Mouse (Mus musculus) thymus, postnatal 4 days (tissue): ENCODE data around the gene Ripor2.
"Not testable (repeated sequence)": the region's sequence is repeated elsewhere in the genome, so short reads cannot be mapped to it uniquely, and the experiment has no call there.

Experiments
- DNase-seq: peaks from one replicate; pipeline ENCODE4 v3.0.0; 2021

Ripor2 gene

DNA sequence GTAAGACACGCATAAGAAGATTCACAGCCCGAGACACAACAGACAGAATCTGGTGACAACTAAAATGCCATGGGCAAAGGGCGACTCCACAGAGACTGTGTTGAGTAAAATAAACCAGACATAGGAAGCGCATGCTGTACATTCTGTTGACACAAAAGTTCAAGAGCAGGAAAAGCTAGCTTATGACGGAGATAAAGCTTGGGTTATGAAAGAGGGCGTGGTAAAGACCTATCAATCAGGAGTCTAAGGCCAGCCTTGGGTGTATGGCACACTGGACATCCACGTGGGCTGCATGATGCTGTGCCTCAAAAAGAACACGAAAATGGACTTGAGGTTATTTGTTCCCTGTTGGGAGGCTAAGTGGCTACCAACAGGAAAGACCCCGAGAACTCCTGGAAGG, 134.5 kb downstream of the Ripor2 start:
- no peak for DNase-seq

DNA sequence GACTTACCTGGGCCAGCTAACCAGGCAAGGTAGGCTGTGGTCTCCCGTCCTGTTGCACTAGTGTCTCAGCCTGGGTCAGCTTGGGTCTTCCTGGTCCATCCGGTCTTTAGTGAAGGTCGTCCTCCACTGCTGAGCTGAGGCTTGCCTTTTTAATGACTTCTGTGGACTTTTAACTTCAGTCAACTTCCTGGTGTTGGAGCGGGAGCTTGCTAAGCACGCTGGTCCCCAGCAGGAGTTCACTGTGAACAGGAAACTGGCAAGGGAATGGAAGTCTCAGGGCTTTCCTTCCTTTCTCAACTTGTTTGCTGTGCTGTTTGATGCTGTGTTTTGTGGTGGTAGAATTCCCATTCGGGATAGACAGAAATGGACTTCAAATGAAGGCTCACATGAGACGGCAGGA, 135.7 kb downstream of the Ripor2 start:
- DNase-seq = no peak

DNA sequence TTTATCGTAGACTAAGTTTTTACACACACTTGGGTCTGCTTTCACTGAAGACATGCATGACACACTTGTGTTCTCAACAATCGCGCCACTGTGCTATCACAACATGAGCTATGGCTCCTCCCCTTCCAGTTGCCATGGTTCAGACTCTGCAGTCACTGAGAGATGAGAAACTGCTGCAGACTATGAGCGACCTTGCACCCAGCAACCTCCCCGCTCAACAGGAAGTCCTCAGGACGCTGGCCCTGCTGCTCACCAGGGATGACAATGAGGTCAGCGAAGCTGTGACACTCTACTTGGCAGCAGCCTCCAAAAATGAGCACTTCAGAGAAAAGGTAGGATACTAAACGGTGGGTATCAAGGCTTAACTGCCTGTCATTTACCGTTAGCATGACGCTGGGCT, 139.5 kb downstream of the Ripor2 start:
- no peak for DNase-seq

DNA sequence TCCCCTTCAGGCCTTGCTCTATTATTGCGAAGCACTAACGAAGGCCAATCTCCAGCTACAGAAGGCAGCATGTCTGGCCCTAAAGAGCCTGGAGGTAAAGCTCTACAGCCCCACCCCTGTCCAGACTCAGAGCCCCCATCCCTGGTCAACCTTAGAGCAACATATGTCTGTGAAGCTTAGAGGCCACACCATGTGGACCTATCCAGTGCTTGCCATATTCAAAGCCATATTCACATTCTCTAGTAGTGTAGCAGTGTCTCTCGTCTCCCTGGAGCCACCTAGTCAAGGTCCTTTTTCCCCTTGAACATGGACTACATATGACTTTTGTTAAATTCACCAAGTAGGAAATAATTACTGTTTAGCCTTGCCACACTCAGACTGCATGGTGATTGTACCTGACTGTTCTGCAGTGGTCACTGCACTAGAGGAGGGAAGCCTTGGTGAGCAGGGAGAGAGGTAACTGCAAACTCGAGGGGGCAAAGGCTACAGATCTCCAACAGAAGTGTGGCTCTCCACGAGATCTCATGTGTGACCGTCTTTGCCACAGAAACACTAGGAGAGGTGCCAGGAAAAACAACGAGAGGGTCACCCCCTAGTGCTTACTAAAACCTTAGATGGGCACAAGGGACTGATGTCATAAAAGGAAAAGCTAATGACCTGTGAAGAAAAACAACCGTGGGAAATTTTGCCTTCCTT, 141.9 kb downstream of the Ripor2 start:
- no peak for DNase-seq

DNA sequence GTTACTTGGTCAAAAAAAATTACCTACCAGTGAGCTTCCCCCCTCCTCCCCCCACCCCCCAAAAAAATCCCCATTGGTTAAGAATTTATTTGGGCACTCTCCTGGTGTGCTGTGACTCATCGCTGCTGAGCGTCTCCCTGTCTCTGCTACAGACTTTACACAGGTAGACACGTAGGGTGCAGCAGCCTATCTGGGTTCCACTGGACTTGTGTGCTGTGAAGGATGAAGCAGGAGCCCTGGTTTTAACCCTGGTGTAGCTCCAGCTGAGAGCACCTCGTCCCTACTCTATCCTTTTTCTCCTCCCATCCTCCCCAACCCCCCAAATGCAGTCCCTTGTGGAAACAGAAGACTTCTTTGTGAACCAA, 142.4 kb downstream of the Ripor2 start:
- no peak for DNase-seq

DNA sequence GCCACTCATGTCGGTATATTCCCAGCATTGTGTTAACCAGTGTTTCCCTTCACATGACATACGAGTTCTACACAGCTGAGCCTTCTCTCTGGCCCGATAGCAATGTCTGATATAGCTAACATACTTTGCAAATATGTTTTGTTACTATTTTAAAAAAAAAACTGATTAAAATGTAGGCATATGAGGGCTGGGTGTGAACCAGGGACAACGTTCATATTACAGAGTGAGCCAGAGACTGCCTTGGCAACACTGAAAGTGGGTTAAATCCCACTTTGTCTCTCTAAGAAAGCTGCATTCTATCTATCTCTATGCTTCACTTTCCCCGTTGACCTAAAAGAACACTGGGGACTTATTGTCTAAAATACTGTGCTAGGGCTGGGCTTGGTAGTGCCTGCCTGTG, 147.1 kb downstream of the Ripor2 start:
- no peak for DNase-seq

DNA sequence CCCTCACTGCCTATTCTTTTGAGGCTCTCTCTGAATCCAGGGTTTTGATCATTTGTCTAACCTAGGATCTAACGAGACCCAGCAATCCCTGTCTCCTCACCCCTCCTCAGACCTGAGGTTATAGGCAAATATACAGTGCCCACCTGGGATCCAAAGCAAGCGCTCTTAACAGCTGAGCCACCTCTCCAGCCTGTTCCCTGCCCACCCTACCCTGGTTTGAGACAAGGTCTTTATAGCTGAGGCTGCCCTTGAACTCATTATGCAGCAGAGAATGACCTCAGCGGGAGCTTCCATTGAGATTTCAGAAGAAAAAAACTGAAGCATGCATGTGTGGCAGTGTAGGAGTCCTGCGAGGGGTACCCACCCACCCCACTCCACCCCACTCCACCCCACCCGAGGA, 152.5 kb downstream of the Ripor2 start:
- DNase-seq = no peak

DNA sequence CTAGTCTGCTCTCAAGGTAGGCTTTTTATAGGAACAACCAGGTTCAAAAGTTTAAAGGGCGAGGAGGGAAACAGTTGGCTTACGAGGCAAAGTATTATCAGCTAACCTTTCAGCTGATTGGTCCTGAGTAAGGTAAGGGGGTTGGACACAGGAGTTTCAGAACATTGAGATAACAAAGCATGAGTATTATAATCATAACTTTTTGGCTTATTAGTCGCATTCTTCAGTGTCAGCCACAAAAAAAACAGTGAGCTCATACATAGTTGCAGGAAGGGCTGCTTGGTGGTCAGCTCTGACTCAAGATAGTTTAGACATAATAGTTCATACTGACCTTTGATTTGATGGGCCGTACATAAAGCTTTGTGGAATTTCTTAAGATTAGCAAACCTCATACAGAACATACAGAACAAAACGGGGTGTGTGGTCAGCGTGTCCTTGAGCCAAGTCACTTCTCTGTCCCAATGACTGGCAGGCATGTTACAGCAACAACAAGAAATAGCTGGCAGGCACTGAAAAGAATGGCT, 153.7 kb downstream of the Ripor2 start:
- no peak for DNase-seq

DNA sequence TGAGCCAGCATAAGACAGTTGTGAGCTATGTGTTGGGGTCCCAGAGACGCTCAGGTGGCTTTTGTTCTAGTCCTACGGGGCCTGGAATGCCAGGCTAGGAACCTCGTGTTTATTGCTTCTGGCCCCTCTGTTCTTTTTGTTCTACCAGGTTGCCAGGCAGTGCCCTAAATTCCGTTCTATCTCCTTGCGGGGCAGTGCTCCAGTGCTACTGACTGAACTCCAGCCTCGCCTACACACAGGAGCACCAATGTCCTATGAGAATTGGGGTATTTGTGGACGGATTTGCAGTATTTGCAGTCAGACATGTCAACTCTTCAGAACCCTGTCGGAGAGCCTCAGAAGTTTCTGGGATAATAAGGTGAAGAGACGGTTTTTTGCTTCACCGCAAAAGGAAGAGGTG, 159.0 kb downstream of the Ripor2 start, which contains the start of gene Armh2:
TSS of gene Armh2 (plus strand) at position 205 of the 400 bp plus-strand sequence.
- no peak for DNase-seq

DNA sequence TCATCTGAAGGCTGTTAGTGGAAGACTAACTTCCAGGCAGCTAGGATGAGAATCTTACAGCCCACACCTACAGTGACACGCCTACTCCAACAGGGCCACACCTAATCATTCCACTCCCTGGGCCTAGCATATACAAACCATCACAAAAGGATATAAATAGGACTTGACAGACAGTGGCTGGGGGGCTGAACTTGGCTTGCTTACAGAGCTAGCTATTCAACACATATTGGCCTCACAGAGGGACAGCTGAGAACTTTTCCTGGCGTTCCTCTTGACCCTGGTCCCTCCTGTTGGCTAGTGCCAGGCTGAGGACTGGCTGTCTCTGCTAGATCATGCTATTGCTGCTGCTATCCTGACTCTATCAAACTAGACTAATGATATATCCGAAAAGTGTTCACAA, 165.8 kb downstream of the Ripor2 start:
- no peak for DNase-seq

DNA sequence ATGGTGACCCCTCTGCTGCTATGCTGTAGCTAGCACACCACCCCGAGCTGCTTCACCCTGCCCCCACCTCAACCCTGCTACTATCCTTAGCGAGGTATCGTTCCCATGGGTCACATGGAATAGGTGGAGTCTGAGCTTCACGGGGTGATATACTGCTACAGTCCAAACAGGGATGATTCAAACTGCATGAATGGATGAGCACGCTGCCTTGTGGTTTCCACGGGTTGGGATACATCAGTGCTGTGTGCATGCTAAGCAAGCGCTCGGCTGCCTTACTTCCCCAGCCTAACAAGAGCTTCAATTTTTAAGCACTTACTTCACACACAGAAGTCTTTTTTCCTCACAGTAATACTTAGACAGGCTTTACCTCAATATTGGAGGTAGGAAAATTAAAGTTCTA, 168.8 kb downstream of the Ripor2 start:
- no peak for DNase-seq

DNA sequence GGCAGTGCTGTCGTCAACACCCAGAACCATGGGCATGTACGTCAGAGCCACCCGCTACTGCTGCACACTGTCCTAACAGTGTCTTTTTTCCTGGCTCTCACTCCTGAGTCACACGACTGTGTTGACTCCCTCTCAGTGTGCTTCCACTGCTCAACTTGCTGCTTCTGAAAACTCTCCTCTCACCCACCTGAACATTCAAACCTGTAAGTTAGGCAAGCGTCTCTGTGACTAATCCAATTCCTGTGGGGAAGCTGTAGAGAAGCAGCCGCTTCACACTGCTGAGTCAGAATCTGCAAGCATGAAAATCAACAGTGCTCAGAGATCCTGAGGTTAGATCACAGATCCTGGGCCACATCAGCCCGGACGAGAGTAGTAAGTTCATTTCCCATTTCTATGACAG, 169.4 kb downstream of the Ripor2 start:
- DNase-seq = no peak

DNA sequence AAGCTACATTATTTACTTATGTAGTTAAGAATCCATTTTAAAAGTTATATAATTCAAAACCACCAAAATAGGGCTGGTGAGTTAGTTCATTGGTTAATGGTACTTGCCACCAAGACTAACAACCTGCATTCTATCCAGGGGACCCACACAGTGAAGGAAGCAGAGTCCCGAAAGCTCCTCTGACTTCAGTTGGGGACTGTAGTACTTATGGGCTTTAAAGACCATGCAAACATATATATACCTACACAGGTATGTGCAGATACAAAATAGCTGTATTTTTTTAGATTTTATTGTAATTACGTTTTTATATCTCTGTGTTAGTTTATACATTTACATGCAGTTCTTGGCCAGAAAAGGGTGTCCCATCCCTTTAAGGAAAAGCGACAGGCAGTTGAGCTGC, 174.8 kb downstream of the Ripor2 start:
- DNase-seq = no peak

DNA sequence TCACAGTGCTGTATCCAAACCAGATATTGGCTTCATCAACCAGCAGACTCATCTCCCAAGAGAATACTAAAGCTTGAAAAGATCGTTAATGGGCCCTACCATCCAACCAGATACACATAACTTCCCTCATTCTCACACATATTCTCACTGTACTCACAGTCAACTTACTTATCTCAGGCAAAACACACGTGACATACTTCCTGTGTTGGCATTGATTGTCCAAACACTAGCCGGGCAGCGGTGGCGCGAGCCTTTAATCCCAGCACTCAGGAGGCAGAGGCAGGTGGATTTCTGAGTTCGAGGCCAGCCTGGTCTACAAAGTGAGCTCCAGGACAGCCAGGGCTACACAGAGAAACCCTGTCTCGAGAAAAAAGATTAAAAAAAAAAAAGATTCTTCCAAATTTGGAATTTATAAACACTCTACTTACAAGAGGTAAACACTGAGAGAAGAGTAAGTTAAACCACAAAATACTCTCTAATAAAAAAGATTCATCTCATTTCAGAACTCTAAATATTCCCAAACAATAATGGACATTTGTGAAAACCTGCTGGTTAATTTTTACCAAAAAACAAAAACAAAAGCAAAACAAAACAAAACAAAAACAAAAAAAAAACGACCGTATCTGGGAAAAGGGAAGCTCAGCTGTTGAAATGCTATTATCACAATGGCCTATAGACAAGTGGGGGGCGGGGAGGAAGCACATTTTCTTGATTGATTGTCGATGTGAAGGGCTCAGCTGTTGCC, 176.0 kb downstream of the Ripor2 start:
- DNase-seq = no peak

DNA sequence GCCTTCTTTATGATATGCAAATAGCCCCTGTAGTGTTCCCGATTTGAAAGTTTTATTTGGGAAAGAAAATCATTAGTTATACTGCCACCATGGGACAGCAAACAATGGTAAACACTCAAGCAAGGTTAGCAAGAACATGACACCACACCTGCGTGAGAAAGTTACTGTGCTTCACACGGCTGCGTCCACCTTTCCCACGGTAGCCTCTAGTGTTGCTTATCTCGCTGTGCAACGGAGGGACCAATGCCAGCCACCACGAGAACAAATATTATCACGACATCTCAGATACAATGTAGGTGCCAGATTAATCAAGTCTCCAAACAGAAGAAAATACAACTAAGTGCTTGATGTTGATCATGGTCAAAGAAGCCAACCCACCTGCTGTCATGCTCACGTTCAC, 177.5 kb downstream of the Ripor2 start:
- no peak for DNase-seq

DNA sequence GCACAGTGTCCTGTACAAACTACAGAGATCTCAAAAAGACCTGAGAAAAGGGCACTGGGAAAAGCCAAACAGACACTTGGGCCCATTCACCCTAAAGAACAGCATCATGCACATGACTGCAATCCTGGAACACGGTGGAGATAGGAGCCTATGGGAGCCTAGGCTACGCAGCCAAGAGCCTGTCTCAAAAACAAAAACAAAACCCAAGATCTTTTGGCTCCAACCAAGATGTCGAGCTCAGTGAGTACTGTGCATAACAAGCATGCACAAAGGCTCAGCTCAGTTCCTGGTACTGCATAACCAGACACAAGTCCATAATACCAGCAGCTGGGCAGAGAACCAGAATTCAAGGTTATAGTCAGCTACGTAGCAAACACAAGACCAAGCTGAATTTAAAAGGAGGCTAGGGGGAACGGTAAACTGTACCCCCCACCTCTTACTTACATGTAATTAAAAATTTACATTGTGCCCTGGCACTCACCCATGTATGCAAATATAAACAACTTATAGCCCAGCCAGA, 178.4 kb downstream of the Ripor2 start:
- no peak for DNase-seq

DNA sequence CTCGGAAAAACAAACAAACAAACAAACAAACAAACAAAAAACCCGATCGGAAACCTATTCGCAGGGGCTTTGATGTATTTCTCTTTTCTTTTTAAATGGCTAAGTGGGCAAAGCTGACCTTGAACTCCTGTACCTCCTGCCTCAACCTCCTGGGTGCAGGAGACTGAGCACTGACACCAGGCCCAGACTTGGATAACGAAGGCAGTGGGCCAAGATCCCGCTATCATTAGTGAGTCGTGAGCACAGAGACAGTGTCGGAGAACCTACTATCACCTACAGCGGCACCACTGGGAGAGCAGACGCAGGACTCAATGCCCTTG, 179.1 kb downstream of the Ripor2 start:
- no peak for DNase-seq

DNA sequence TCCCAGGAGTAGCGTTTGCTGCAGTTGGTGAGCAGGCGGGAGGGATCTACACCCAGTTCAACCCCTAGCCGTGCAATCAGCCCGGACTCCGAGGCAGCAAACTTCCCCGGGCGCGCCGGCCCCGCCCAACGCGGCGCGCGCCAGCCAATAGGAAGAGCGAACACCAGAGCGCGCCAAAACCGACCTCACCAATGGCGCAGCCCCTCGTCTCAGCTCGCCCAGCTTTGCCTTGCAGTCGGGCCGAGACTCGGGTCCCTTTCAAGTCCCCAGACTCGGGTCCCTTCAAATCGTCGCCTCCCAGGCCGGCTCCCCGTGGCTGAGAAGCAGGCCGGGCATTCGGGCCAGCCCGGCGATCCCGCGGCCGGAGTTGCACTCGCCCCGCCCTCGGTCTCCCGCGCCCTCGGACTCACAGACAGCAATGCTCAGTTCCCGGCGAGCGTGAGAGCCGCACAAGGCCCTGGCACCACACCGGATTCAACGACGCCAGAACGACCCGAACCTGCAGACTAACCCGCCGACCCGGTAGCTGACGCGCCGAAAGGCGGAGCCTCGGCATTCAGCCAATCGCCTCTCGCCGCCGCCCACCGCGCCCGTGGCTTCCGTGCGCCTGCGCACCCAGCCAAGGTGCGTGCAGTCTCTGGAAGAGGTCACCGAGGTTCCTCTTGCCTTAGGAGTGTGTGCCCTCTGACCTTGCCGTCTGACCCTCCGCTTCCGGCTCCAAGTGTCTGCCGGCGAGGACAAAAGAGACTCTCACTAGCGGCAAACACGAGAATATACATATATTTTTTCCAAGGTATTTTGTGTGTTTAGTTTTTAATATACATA, 179.6 kb downstream of the Ripor2 start, which contains the start of gene Gmnn:
TSS of gene Gmnn (minus strand) at position 521 of the 825 bp plus-strand sequence.
- DNase-seq = peak; percentile 96

DNA sequence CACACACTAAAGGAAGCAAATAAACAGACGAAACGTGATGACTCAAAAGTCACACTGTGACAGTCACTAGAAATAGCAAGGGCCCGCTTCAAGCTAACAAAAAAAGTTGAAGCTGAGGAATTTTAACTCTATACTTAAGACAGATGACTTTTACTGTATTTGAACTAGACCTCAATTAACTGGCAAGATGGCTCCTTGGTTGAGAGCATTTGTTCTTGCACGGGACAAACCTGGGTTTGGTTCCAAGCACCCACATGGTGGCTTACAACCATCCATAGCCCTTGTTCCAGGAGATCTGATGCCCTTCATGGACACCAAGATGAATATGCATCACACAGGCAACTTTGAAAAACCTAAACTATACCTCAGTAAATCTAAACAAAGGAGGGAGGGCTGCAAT, 180.3 kb downstream of the Ripor2 start:
- DNase-seq = peak; percentile 13

DNA sequence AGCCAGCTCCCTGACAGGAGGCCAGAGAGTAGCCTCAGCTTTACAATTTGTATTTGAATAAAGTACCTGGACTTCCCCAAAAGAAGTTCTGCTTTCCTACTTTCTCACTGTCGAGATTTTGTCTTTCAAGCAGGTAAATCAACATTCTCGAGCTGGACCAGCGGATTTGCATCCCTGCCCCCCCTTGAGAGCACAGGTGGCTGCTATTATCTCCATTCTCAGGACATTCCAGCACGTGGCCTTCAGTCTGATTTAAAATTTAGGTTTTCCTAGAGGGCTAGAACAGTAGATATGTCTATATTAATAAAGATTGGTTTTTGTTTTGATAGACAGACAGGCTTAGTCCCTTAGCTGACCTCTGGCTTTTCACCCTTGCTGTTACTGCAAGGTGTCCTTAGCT, 185.8 kb downstream of the Ripor2 start:
- not testable (repeated sequence) for DNase-seq

DNA sequence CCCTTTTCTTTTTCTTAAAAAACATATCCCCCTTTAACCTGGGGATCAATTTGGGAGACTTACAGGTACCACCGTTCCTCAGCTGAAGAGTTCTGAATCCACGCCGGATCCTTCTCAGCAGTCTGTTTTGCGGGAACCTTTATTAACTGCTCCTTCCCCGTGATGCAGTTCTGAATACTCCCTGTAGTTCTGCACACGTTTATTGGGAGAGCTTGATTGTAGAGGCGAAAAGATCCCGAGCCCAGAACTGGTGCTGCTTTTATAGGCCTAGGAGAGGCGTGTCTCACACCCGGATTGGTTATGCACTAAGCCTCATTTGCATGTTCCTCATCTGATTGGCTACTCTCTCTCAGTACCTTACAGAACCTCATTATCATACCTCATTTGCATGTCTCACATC, 189.5 kb downstream of the Ripor2 start:
- DNase-seq = not testable (repeated sequence)

DNA sequence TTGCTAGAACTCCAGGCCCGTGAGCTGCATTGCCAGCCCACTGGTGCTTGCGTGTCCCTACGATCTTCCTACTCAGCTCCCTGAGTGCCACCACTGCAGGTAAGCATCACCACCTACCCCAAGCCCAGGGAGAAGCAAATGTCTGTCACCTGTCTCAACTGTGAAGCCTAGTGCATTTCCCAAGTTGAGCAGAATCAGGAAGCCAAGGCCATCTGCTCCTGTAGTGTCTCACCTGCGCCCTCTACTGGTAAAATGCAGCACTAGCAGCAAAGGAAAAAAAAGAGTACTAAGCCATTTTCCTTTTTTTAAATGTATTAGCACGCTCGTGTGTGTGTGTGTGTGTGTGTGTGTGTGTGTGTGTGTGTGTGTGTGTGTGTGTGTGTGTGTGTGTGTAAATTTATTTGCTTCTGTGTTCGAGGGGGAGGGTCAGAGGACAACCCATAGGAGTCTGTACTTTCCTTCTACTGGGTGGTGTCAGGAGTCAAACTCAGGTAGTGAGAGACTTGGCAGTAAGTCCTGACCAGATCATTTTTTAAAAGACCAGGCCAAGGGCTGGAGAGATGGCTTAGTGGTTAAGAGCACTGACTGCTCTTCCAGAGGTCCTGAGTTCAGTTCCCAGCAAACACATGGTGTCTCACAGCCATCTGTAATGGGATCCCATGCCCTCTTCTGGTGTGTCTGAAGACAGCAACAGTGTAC, 194.3 kb downstream of the Ripor2 start:
- DNase-seq = peak; percentile 66

DNA sequence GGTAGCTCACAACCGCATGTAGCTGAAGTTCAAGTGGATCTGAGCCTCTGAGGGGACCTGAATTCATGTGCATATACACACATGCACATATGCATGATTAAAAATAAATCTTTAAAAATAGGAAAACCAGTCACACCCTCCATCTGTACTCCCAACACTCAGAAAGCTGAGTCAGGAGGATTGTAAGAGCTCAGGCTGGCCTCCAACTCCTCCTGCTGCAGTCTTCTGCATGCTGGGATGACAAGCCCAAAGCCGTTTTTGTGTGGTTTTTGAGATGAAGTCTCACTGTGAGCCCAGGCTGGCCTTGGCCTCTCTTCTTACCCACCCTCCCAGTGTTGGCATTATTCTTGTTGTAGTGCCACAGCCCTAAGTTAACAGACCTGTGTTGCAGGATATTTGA, 196.0 kb downstream of the Ripor2 start:
- no peak for DNase-seq
